Mouse (Mus musculus): ENCODE measurements around the gene Kdf1. TPM values are rescaled to one million over a fixed set of nuclear protein-coding genes. Genes with fewer than 3 reads are reported as not detected.

Gene Kdf1
- total RNA-seq, 2 experiments from 2014 or later = 0.47 TPM; not detected in 1

Small RNAs within 50 kb of the gene (microRNA-seq; reads per million reads assigned to microRNA genes)
- gene Gm23158 = not detected

Other genes with a start within 250 kb of the Kdf1 start
- 10 to 100 TPM; 82.1 to 82.4 TPM for gene Tmem222, start 241.2 kb upstream of the Kdf1 start, total RNA-seq (2021)
- 10 to 100 TPM; 48.7 to 49.0 TPM for gene Wdtc1, start 165.5 kb upstream of the Kdf1 start, total RNA-seq (2021)
- 10 to 100 TPM; 37.3 to 40.9 TPM for gene Slc9a1, start 149.3 kb upstream of the Kdf1 start, total RNA-seq (2021)
- not detected for gene Tent5b, start 38.8 kb upstream of the Kdf1 start, total RNA-seq (2021)
- 100 to 1,000 TPM; 114 to 119 TPM for gene Trnp1, start 20.4 kb upstream of the Kdf1 start, total RNA-seq (2021)
- 100 to 1,000 TPM; 106 to 120 TPM for gene Nudc, start 27.0 kb downstream of the Kdf1 start, total RNA-seq (2021)
- not detected for gene Nr0b2, start 34.4 kb downstream of the Kdf1 start, total RNA-seq (2021)
- 1 to 10 TPM; 6.7 TPM for gene Gpatch3, start 55.8 kb downstream of the Kdf1 start, total RNA-seq (2021)
- gene Gpn2, start 65.4 kb downstream of the Kdf1 start, total RNA-seq (2021) = 10 to 100 TPM; 10.3 to 11.2 TPM
- gene Sfn, start 83.2 kb downstream of the Kdf1 start, total RNA-seq (2021) = 1 to 10 TPM; 1.4 to 1.7 TPM
- 10 to 100 TPM; 31.8 to 34.1 TPM for gene Zdhhc18, start 131.2 kb downstream of the Kdf1 start, total RNA-seq (2021)
- 10 to 100 TPM in 1 of 2 experiments, 1 to 10 TPM in 1; 8.8 to 10.1 TPM for gene Pigv, start 153.7 kb downstream of the Kdf1 start, total RNA-seq (2021)
- gene Arid1a, start 237.8 kb downstream of the Kdf1 start, total RNA-seq (2021) = 10 to 100 TPM; 76.0 to 76.8 TPM

Data from left cerebral cortex, postnatal 10 days (tissue).